Mouse (Mus musculus) right cerebral cortex, adult 2 months (tissue): Measurements from ENCODE around the gene Nlrp5.
"Not testable (repeated sequence)": the region's sequence is repeated elsewhere in the genome, so short reads cannot be mapped to it uniquely, and the experiment has no call there.

ENCODE experiments used
- DNase-seq, 2 experiments: peaks; one replicate each; pipeline ENCODE4 v3.0.0; 2021 to 2022; ENCODE audit warnings: low spot score in 2 of 2

Gene Nlrp5

GRCm38 (mm10) chr7:23385589-23385988 lies at the start of gene Nlrp5:
TSS of gene Nlrp5 (plus strand) at chr7:23385889.
- no peak for DNase-seq

GRCm38 (mm10) chr7:23358311-23358710 lies 27.4 kb upstream of the Nlrp5 start:
- not testable (repeated sequence) for DNase-seq

- DNase-seq: not testable (repeated sequence)
Measured at GRCm38 (mm10) chr7:23470201-23470600, 84.5 kb downstream of the Nlrp5 start.

GRCm38 (mm10) chr7:23470832-23471231 lies 85.1 kb downstream of the Nlrp5 start:
- not testable (repeated sequence) for DNase-seq

- not testable (repeated sequence) for DNase-seq
Measured at GRCm38 (mm10) chr7:23472886-23473285, 87.2 kb downstream of the Nlrp5 start.
